Mouse (Mus musculus) cortical plate, adult 2 months (tissue): ENCODE results near the gene Cab39l.

Source experiments
- CTCF ChIP-seq: fragments of 200-500 bp; IDR thresholded peaks from 2 replicates; pipeline ENCODE4 v1.5.1; 2011; ENCODE audit warnings: mild to moderate bottlenecking, control low read depth, low read length; ENCODE audit not compliant: insufficient read depth; ENCODE audit errors: extremely low read depth
- POLR2A ChIP-seq: fragments of 200-500 bp; IDR thresholded peaks from 2 replicates; pipeline ENCODE4 v1.6.1; 2011; ENCODE audit warnings: mild to moderate bottlenecking, low read length, control low read depth; ENCODE audit not compliant: insufficient read depth; ENCODE audit errors: extremely low read depth

DNA sequence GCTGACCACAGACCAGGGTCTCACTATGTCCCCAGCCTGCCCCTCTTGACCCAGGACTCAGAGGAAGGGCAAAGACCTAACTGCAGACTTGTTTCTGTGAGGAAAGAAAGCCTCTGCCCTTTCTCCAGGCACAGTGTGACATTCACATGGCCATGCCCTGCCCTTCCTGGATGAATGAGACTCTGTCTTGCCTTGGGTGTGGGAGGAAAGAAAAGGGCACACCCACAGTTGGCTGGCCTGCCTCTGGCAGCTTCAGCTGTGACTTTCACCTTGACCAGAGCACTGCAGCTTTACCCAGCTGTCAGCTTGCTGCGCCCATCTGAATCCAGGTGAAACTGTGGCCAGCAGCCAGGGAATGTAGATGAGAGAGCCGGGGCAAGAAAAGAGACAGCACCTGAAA, 110.1 kb downstream of the Cab39l start:
- TF ChIP-seq CTCF (no peak), POLR2A (no peak)
